Mouse (Mus musculus) small intestine, adult 2 months (tissue): ENCODE results near the gene Ddx19b.

ENCODE experiments used
- CTCF ChIP-seq: fragments of 200-500 bp; IDR thresholded peaks from 2 replicates; pipeline ENCODE4 v1.5.1; 2012; ENCODE audit warnings: low read depth, mild to moderate bottlenecking, control low read depth, inconsistent platforms, low read length, moderate library complexity, mixed read lengths; ENCODE audit not compliant: insufficient replicate concordance, insufficient read length; ENCODE audit errors: extremely low read depth
- POLR2A ChIP-seq: fragments of 200-500 bp; IDR thresholded peaks from 2 replicates; pipeline ENCODE4 v1.6.1; 2012; ENCODE audit warnings: low read depth, mild to moderate bottlenecking, control low read depth, inconsistent platforms, low read length, moderate library complexity

GRCm38 (mm10) chr8:110958135-110958534 lies 73.4 kb downstream of the Ddx19b start:
- no peak for TF ChIP-seq CTCF
- TF ChIP-seq POLR2A: no peak
